Mouse (Mus musculus): ENCODE results near the gene Mtch1.

GRCm38 (mm10) chr17:29318731-29319250 is 28.9 kb downstream of the Mtch1 start:
- TF ChIP-seq FLI1 (IDR thresholded peaks at IDR 0.05; ENCODE audit: low read length) (no peak), GATA1 (IDR thresholded peaks at IDR 0.05; ENCODE audit: borderline replicate concordance, low read length) (no peak)

All from megakaryocyte, embryonic 14.5 days (primary cell).